Mouse (Mus musculus) cerebellum, postnatal 10 days (tissue): ENCODE measurements around the gene Rpl10a.
"Not testable (repeated sequence)": the region's sequence is repeated elsewhere in the genome, so short reads cannot be mapped to it uniquely, and the experiment has no call there.

Experiments used
- DNase-seq, 2 experiments: peaks; one replicate each; pipeline ENCODE4 v3.0.0; 2021; ENCODE audit warnings: mixed read lengths in 2 of 2

The Rpl10a gene

DNA sequence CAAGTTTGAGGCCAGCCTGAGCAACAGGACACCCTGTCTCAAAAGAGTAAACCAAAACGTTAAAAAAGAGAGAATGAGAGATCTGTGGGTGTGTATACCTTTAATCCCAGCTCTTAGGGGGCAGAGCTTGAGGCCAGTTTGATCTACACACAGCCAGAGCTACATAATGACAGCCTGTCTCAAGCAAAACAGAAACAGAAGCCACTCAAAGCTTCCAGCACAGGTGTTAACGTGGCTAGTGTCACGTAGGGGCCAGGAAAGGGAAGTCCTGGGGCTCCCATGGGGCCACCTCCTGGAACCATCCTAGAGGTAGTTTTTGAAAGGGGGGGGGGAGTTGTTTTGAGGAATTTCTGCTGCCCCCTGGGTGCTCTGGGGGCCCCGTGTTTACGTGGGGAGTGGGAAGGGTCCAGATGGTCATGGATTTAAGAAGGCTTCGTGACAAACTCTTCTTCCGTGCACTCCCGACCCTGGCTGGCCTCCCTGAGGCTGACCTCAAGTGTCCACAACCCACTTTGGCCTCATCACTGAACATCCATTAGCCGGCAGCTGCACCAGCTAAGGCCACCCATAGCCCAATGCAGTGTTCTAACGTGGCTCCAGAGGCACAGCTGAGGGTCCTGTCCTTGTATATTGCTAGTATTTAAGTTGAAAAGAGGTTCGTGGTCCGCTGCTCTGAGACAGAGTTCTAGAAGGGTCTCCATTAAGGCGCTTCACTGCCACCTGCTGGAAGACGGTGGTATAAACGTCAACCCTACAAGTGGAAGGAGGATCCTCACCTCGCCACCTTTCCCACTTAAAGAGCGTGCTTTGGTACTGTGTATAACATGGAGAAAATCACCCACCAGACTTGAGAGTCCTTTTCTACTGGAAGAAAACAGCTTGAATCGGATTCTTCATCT lies 19.7 kb upstream of the Rpl10a start:
- peak; percentile 96 to 98 for DNase-seq

DNA sequence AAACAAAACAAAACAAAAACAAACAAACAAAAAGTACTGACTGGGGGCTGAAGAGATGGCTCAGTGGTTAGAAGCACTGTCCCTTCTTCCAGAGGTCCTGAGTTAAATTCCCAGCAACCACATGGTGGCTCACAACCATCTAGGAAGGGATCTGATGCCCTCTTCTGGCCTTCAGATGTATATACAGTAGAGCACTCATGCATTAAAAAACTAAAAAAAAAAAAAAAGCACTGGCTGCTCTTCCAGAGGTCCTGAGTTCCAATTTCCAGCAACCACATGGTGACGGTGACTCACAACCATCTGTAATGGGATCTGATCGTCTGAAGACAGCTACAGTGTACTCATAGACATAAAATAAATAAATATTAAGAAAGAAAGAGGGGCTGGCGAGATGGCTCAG lies 17.4 kb upstream of the Rpl10a start:
- no peak for DNase-seq

DNA sequence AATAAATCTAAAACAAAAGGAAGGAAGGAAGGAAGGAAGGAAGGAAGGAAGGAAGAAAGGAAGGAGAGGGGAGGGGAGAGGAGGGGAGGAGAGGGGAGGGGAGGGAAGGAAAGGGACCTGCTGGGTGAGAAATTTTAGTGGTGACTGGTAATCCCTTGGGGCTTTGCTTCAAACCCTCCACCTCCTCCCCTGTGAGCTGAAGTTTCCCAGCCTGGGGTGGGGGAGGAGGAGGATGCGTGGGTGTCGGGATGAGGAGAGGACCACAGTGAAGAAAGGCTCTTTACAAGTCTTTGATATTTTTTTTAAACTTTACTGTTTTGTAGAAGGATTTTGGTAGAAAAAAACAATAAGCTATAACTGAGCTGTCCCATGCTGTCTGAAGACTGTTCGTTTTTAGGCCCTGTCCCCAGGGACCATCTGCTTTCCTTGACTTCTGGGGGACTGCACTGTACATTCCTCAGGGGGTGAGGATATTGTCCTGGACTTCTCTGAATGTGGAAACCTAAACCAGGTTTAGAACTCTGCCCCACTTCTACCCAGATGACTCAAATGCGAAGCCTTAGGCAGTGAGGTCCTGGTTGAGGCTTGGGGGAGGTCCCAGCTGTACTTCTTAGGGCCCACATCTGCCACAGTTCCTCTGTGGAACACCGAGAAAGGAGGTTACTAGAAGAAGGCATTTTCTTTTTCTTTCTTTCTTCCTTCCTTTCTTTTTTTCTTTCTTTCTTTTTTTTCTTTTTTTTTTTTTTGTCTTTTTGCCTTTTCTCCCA lies 16.7 kb upstream of the Rpl10a start:
- peak in 1 of 2 experiments; percentile 10 for DNase-seq

DNA sequence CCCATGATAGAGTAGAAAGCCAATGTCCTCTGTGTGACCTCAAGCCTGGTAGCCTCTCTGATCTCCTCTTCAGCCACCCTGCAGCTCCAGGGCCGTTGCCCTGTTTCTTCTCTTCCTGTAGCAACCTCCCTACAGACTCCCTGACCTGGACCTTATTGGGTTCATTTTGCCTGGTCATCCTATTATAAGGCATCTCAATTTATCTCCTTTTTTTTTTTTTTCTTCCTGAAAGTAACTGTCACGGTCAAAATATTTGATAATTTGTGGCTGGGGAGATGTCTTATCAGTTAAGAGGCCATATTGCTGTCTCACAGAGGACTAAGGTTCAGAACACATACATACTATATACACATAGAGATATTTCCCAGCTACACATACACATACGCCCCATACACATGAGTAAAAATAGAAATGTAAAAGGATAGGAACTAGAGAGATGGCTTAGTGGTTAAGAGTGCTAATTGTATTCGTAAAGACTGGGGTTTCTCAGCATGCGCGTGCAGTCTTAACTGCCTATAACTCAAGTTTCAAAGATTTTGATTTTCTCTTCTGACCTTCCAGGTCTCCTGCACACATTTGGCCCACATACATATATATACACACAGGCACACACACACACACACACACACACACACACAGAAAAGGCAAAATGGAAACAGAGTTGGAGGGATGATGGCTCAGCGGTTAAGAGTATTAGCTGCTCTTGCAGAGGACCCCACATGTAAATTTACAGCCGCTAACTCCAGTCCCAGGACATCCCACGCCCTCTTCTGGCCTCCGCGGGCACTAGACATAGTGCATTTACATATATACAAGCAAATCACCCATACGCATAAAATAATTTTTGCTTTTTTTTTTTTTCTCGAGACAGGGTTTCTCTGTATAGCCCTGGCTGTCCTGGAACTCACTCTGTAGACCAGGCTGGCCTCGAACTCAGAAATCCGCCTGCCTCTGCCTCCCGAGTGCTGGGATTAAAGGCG lies 15.7 kb upstream of the Rpl10a start:
- peak; percentile 62 to 65 for DNase-seq

DNA sequence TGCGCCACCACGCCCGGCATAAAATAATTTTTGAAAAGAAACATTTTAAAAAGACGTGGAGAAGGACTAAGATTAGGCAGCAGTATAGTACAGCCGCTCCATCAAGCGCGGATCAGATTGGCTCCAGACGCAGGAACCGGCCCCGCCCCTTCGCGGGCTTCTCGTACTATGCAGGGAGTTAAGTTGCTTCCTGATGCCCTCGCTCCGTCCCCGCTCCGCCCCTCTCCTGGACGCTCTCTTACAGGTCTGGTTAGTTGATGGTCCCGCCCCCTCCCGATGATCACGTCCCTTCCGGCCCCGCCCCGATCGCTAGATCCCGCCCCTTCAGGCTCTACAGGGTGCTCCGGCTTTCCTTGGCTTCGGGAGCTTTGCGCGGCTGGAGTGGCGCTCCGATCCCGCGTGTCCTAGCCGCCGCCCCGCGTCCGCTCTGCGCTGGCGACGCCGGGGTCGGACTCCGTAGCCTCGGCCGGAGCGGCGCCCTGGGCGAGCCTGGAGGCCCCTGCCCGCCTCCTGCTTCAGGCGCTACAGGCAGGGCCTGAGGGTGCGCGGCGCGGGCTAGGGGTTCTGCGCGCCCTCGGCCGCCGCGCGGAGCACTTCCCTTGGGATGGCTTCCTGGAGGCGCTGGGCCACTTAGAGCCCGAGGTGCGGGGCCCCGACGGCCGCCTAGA lies 14.9 kb upstream of the Rpl10a start, which contains the start of gene Fance:
Gene Fance, plus strand, starts transcription at position 308 of the 668 bp plus-strand sequence.
- peak; percentile 97 to 98 for DNase-seq

DNA sequence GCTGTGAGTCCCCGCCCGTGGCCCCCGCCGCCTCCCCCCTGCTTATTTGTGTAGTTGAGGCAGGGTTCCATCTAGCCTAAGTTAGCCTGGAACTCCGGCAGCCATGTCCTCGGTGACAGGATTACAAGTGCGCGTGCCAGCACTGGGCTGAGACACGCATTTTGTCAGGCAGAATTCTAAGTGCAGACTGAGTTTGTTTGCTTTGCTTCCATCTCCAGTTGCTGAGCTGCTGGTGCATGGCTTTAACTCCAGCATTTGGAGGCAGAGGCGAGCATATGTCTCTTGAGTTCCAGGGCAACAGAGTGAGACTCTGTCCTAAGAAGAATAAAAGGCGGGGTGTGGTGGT lies 14.4 kb upstream of the Rpl10a start:
- DNase-seq: peak in 1 of 2 experiments; percentile 64

DNA sequence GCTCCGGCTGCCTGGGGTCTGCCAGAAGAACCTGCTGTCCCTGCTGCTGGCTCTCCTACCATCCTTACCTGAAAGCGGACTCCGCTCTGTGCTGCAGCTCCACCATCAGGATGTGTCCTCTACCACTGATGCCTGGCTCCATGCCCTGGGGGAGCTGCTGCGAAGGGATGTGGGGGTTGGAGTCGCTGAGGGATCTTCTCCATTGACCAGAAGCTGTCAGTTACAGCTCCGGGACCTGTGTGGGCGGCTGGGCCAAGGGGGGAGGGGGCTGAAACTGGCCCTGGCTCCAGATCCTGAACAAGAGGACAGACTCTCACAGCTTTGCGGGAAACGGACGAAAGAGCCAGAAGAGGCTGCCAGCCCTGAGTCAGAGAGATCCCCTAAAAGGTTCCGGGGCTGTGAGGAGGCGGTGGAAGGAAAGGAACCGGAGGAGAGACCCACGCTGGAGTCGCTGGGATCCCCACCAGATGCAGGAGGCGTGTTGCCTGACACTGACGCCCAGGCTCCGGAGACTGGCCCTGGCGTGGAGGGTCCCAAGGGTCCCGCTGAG lies 12.6 kb upstream of the Rpl10a start:
- DNase-seq: peak; percentile 67 to 70

DNA sequence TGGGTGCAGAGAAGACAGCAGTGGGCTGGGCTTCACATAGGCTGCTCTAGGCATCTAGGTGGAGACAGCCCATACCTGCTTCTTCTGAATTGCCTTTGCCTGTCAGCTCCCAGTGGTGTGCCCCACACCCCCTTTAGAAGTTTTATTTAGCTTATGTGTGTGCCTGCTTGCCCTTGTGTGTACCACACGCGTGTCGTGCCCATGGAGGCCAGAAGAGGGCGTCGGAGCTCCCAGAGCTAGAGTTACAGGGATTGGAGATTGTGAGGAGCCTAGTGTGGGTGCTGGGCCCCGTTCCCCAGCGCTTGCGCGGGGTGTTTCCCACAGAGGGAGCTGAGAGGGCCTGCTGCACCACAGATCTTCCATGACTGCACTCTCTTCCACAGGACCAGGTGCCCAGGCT lies 11.8 kb upstream of the Rpl10a start:
- peak in 1 of 2 experiments; percentile 13 for DNase-seq

DNA sequence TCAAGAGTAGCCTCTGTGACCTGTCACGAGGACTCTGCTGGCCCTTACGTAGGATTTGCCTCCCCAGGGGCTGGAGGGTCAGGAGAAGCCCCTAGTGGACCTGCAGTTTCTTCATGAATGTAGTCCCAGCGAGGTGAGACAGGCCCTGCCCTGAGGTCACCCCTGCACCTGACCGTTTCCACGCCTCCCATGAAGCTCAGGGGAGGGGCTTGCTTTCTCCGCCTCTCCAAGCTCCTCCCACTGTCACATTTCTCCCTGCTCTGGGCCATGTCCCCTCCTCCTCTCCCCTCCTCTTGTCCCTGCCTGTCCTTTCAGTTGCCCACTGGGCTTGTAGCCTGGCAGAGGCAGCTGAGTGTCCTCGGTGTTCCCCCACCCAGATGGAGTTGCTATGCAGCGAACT lies 11.2 kb upstream of the Rpl10a start:
- no peak for DNase-seq

DNA sequence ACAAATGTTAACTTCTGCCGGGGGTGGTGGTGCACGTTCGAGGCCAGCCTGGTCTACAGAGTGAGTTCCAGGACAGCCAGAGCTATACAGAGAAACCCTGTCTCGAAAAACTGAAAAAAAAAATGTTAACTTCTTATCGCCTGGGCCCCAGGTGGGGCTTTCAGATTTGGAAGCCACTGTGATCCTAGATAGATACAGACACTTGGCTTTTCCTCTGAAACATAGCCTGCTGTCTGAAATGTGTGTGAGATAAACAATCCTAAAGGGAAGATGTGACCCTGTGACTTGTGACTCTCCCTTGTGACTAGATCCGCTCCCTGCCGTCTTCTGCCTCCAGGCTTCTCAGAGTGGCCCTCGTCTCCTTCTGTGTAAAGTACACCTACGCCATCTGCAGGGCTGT lies 10.5 kb upstream of the Rpl10a start:
- no peak for DNase-seq

DNA sequence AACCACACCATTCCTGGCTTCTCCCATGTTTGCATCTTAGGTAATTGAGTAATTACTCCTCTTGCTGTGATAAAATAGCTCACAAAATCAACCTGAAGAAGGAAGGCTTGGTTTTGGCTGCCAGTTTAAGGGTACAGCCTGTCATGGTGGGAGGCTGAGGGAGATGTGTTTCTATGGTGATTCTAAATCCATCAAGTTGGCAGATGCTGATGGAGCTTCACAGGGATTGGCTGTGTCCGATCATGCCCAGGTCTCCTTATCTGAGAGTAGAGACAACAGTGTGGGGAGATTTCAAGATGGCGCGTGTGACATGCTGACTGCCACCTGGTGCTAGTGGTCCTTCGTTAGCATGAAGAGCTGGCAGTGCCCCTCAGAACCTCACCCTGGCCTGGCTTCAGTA lies 6.6 kb upstream of the Rpl10a start:
- no peak for DNase-seq

DNA sequence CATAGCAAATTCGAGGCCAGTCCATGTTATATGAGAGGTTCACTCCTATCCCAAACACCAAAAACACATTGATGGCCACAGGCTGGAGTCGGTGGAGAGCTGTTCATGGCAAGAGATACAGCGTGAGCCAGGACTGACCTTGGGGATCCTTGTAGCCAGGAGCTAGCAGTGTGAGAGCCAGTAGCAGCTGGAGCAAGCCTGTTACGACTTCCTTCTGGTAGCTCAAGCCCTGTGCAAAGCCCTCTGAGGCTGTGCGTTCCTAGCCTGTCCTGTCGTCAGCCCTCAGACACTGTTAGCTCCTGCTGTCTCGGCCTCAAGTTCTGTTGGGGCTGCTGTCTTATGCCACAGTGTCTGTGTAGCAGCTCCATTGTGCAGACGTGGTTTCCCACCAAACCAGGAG lies 4.5 kb upstream of the Rpl10a start:
- no peak for DNase-seq

DNA sequence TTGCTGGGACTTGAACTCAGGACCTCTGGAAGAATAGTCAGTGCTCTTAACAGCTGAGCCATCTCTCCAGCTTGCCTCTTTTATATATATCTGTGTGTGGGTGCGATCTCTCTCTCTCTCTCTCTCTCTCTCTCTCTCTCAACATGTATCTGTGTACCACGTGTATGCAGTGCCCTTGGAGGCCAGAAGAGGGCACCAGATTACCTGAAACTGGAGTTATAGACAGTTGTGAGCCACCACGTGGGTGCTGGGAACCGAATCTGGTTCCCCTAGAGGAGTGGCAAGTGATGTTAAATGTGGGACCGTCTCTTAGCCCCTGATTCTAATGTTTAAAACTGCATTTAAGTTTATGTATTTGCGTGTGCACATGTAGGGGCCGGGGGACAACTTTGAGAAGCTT lies 3.9 kb upstream of the Rpl10a start:
- DNase-seq: not testable (repeated sequence)

DNA sequence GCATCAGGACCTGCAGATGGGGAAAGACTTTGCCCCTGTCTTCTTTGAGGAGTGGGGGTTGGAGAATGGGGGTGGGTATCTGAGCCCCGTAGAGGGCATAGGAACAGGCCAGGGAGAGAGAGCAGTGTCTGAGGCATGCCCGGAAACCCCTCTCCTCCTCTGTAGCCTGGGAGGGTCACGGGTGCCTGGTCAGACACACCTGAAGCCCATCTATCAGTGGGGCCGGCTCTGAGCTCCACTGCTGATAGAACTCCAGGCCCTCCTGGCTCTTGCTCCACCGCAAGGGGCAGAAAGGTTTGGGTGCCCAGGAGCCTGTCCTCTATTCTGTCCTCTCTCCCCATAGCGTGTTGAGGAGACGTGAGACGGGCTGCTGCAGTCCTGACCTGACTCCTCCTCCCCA lies 2.5 kb upstream of the Rpl10a start:
- no peak for DNase-seq

DNA sequence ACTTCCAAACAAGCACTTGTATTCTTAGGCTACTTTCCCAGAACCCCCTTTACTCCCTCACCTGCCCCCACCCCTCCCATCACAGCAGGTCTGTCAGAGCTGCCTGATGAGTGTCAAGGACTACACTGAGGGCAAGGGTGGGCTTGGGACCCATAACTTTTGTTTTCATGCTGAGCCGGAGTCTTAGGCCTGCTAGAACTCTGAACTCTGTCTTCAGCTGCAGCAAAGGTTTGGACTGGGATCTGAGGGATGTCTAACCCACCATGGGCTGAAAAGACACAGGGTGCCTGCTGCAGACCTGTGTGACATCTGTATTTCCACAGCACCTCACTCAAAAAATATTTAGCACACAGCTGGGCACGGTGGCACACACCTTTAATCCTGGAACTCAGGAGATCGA lies 1.3 kb upstream of the Rpl10a start:
- DNase-seq: no peak

DNA sequence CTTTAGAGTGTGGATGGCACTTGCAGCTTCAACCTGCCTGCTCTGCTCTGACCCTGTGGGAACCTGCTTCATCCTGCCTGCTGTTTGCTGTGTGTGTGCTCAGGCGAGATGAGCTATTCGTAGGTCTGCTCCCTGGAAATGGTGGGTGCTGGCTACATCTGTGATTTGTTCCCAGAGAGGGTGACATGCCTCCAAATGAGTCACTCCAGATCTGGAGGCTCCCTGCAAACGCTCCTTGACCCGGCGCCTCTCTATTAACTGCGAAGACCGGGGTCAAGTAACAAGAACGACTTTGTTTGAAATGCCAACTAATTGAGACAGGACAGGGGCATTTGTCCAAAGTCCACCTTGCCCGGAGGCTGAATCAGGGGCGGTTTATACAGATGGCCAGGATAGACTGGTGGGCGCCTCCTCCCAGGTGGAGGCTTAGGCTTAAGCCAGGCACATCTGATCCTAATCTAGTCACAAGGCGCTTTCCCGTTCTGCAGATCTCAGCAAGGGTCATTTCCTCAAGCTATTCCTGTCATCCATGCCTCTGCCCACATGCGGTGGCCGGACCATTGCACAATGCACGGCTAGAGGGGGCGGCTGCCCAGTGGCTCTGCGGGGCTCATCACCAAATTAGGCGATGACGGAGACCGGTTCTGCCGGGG lies 472 bp upstream of the Rpl10a start:
- no peak for DNase-seq

DNA sequence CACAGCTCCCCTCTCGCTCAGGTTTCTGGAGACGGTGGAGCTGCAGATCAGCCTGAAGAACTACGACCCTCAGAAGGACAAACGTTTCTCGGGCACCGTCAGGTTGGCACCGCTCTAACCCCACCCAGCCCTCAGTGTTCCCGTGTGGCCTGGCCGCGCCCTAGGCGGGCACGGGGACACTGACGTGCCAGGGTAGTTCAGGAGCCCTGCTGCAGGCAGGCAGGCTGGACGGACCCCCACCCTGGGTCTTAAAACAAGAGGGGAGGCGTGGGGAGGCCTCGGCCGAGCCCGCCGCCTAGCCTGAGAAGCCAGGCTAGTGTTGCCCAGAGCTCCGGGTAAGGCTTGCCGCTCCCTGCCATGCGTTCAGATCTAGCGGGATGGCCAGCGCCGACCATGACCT lies 675 bp downstream of the Rpl10a start:
- peak in 1 of 2 experiments; percentile 45 for DNase-seq

DNA sequence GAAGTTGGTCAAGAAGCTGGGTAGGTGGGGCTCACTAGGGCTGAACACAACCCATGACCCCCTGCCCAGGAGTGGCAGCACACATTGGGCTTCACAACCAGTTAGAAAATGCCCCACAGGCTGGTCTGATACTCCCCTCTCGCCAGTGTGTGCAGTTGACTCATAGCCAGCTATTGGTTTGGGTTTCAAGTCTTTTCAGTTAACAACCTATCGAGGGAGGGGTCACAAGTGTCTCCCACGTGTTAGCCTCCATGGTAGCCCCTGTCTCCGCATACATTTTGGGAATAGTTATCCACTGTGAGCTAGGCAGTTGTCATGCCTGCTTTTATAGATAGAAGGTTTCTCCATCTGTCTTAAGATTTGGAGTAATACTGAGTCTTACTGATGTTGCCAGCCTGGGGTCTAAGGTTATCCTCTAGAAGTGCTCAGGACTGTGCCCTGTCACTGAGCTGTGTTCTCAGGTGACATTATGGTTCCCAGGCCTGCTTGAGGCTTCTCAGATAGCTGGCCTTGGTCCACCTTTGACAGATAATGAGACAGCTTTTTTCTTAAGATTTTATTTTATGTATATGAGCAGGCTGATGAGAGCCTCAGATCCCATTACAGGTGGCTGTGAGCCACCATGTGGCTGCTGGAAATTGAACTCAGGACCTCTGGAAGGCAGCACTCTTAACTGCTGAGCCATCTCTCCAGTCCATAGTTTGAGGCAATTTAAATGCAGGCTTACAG lies 1.4 kb downstream of the Rpl10a start:
- peak in 1 of 2 experiments; percentile 32 for DNase-seq

DNA sequence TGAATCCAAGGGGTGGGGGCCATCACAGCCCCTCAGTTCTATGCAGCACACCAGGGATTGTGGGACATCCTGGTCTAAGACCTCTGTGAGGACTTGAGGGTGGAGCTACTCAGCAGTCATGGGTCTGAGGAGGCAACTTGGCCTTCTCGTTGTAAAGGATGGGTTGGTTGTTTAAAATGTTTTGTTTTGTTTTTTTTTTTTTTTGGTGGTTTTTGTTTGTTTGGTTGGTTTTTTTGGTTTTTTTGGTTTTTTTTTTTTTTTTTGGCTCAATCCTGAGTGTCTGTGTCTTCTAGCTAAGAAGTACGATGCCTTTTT lies 1.9 kb downstream of the Rpl10a start:
- no peak for DNase-seq

DNA sequence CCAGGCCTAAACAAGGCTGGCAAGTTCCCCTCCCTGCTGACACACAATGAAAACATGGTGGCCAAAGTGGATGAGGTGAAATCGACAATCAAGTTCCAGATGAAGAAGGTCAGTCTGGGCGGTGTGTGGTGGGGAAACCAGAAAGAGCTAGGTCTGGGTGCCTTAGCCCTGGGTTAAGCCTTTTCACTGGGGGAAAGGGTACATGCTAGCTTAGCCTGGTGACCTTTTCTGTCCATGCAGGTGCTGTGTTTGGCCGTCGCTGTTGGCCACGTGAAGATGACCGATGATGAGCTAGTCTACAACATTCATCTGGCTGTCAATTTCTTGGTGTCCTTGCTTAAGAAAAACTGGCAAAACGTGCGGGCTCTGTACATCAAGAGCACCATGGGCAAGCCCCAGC lies 2.3 kb downstream of the Rpl10a start:
- DNase-seq: not testable (repeated sequence)
